Mouse (Mus musculus): Measurements from ENCODE around the gene Bend7. TPM values are rescaled to one million over a fixed set of nuclear protein-coding genes. Genes with fewer than 3 reads are reported as not detected.

Bend7 gene
- polyA plus RNA-seq, 1 experiment from 2014 or later: 11.9 TPM

DNA sequence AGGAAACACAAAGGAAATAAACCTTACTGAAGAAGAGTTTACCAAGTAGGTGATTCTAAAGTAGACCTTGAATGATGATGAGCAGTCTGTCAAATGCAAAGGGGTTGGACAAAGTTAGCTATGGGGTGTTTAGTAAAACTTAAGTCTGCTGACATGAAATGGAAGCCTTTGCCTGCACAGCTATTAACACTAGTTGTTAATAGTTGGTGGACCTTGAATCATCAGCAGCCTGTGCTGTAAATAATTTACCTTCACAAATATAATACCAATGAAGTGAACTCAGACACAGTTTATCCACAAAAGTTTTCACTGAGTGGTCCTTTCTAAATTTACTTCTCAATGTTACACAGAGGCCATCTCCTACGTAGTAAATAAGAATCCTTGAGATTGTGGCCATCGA, 52.7 kb downstream of the Bend7 start:
- Histone ChIP-seq H3K36me3 (ENCODE audit: control insufficient read depth, insufficient read depth, low read length) (no peaks in the 10 kb centered on the region), H3K9me3 (ENCODE audit: control insufficient read depth, low read length) (no peaks in the 10 kb centered on the region), H3K9ac (ENCODE audit: low read length) (no peak overlapping the region), H3K27ac (ENCODE audit: low read length) (no peak overlapping the region), H3K4me2 (ENCODE audit: low read depth, low read length) (no peak overlapping the region), H3K4me1 (replicated peaks; ENCODE audit: control insufficient read depth, insufficient read depth, low read length) (no peaks in the 10 kb centered on the region), H3K4me3 (ENCODE audit: low read length) (no peak overlapping the region), H3K27me3 (ENCODE audit: control insufficient read depth, insufficient read depth, low read depth, low read length) (no peaks in the 10 kb centered on the region)
- WGBS: 87% methylated on average over 2 of the region's 2 CpGs
- no peak for ATAC-seq (ENCODE audit: low read depth)

DNA sequence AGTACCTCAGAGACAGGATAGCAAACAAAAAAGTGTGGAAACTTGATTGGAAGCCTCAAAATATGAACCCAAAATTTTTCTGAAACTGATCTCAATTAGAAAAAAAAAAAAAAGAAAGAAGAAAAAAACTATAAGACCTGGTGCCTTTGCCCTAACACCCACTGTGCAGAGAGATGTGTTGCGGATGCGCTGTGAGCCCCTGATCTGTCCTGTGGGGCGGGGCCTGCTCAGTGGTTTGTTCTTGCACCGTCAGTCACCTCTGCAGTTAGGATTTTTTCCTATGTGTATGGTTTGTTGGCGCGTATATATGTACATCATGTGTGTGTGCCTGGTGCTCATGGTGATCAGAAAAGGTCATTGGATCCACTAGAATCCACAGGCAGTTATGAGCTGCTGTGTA, 56.3 kb downstream of the Bend7 start:
- no peak overlapping the region for H3K9ac ChIP-seq (ENCODE audit: low read length)
- no peaks in the 10 kb centered on the region for H3K27me3 ChIP-seq (ENCODE audit: control insufficient read depth, insufficient read depth, low read depth, low read length)
- H3K27ac ChIP-seq (ENCODE audit: low read length): no peak overlapping the region
- H3K9me3 ChIP-seq (ENCODE audit: control insufficient read depth, low read length): no peaks in the 10 kb centered on the region
- WGBS: 96% methylated on average over 6 of the region's 6 CpGs
- H3K4me3 ChIP-seq (ENCODE audit: low read length): no peak overlapping the region
- no peaks in the 10 kb centered on the region for H3K36me3 ChIP-seq (ENCODE audit: control insufficient read depth, insufficient read depth, low read length)
- H3K4me1 ChIP-seq (replicated peaks; ENCODE audit: control insufficient read depth, insufficient read depth, low read length): no peaks in the 10 kb centered on the region
- no peak overlapping the region for H3K4me2 ChIP-seq (ENCODE audit: low read depth, low read length)
- no peak for ATAC-seq (ENCODE audit: low read depth)

DNA sequence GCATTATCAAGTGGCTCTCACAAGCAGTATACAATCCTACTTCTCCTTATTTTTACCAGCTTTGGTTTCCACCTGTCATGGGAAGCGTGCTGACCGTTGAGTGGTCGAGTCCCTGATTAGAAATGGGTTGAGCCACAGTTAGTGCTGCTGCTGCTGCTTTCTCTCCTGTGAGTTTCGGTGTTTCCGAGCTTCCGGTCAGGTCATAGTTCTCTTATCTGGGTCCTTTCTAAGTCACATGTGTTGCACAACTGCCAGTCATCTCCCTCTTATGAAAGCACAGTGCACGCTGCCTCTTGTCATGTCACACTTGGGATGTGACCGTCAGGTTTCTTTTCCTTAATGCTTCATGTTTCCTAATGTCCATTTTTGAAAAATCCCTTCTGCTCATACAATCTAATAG, 59.7 kb downstream of the Bend7 start:
- Histone ChIP-seq H3K9me3 (ENCODE audit: control insufficient read depth, low read length) (no peaks in the 10 kb centered on the region), H3K9ac (ENCODE audit: low read length) (no peak overlapping the region), H3K27me3 (ENCODE audit: control insufficient read depth, insufficient read depth, low read depth, low read length) (no peaks in the 10 kb centered on the region), H3K36me3 (ENCODE audit: control insufficient read depth, insufficient read depth, low read length) (no peaks in the 10 kb centered on the region), H3K27ac (ENCODE audit: low read length) (no peak overlapping the region), H3K4me2 (ENCODE audit: low read depth, low read length) (no peak overlapping the region), H3K4me1 (replicated peaks; ENCODE audit: control insufficient read depth, insufficient read depth, low read length) (no peaks in the 10 kb centered on the region), H3K4me3 (ENCODE audit: low read length) (no peak overlapping the region)
- no peak for ATAC-seq (ENCODE audit: low read depth)
- 70% methylated on average over 8 of the region's 8 CpGs for WGBS

DNA sequence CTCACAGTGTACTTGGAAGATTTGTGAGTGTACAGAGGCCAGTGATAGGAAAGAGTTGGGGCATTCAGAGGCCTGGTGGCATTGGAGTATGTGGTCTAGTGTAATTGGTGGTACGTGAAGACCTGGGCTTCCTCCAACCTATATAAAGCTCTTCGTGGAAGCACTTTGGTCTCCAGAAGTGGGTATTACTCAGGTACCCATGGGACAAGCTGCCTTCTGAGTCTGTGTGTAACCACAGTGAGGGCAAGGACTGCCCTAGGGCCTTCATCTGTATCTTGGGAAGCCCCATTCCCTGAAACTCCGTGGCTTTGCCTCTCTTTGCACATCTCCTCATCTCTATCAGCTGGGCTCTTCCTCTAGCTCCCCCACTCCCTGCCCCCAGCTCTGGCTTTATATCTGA, 64.0 kb downstream of the Bend7 start:
- 77% methylated on average over 3 of the region's 3 CpGs for WGBS
- no peak overlapping the region for H3K4me2 ChIP-seq (ENCODE audit: low read depth, low read length)
- no peak overlapping the region for H3K4me3 ChIP-seq (ENCODE audit: low read length)
- H3K4me1 ChIP-seq (replicated peaks; ENCODE audit: control insufficient read depth, insufficient read depth, low read length): no peaks in the 10 kb centered on the region
- H3K9me3 ChIP-seq (ENCODE audit: control insufficient read depth, low read length): no peaks in the 10 kb centered on the region
- H3K27me3 ChIP-seq (ENCODE audit: control insufficient read depth, insufficient read depth, low read depth, low read length): no peaks in the 10 kb centered on the region
- no peak overlapping the region for H3K9ac ChIP-seq (ENCODE audit: low read length)
- no peak for ATAC-seq (ENCODE audit: low read depth)
- no peaks in the 10 kb centered on the region for H3K36me3 ChIP-seq (ENCODE audit: control insufficient read depth, insufficient read depth, low read length)
- H3K27ac ChIP-seq (ENCODE audit: low read length): no peak overlapping the region

DNA sequence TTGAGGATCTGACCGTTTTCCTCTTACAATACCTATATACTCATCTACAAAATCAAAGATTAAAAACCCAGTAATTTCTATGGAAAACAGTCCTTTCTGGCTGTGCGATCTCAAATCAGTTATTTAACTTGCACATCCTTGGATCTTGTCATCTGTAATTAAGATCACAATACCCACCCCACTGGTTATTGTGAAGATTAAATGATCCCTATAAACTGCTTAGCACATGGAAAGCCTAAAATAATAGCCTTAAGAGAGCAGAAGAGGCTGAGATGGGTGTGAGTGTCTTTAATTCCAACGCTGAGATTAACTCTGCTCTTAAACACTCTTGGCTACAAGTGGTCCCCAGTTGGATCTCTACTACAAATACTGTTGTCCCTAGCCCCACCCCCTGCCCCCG, 64.8 kb downstream of the Bend7 start:
- no peaks in the 10 kb centered on the region for H3K9me3 ChIP-seq (ENCODE audit: control insufficient read depth, low read length)
- no peak overlapping the region for H3K4me2 ChIP-seq (ENCODE audit: low read depth, low read length)
- no peaks in the 10 kb centered on the region for H3K27me3 ChIP-seq (ENCODE audit: control insufficient read depth, insufficient read depth, low read depth, low read length)
- no peaks in the 10 kb centered on the region for H3K4me1 ChIP-seq (replicated peaks; ENCODE audit: control insufficient read depth, insufficient read depth, low read length)
- H3K9ac ChIP-seq (ENCODE audit: low read length): no peak overlapping the region
- H3K27ac ChIP-seq (ENCODE audit: low read length): no peak overlapping the region
- H3K4me3 ChIP-seq (ENCODE audit: low read length): no peak overlapping the region
- WGBS: 62% methylated on average over 4 of the region's 4 CpGs
- ATAC-seq (ENCODE audit: low read depth): no peak
- no peaks in the 10 kb centered on the region for H3K36me3 ChIP-seq (ENCODE audit: control insufficient read depth, insufficient read depth, low read length)

DNA sequence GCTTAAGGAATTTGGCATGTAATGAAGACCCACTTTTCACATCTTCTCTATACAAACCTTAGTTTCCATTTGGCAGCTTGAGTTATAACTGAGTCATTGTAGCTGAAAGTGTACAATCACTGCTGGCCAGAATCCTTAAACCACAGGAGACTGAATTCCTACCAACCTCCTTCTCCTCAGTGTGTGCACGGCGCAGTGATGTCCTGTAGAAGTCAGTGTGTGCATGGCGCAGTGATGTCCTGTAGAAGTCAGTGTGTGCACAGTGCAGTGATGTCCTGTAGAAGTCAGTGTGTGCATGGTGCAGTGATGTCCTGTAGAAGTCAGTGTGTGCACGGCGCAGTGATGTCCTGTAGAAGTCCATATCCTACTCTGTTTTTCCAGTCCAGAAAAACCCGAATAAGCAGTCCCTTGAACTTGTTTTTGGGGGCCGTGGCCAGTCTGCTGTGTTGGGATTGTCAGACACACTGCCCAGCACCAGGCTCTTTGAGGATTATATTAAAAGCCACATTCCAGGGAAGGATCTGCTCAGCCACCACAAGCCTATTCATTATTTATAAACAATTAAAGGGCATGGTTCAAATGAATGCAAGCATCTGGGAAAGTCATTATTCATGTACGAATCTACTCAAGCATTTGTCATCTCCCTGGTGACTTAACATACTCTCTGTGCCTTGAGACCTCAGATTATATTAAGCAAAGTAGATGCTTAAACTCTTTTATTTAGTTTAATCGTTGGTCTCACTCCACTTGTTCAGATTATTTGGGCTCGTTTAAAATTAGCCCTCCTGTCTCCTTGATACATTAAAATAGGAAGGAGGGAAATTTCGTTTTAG, 65.4 kb downstream of the Bend7 start:
- H3K9ac ChIP-seq (ENCODE audit: low read length): no peak overlapping the region
- no peaks in the 10 kb centered on the region for H3K4me1 ChIP-seq (replicated peaks; ENCODE audit: control insufficient read depth, insufficient read depth, low read length)
- no peaks in the 10 kb centered on the region for H3K27me3 ChIP-seq (ENCODE audit: control insufficient read depth, insufficient read depth, low read depth, low read length)
- no peak overlapping the region for H3K4me2 ChIP-seq (ENCODE audit: low read depth, low read length)
- no peak overlapping the region for H3K27ac ChIP-seq (ENCODE audit: low read length)
- WGBS: 74% methylated on average over 11 of the region's 11 CpGs
- no peak for ATAC-seq (ENCODE audit: low read depth)
- H3K4me3 ChIP-seq (ENCODE audit: low read length): no peak overlapping the region
- H3K36me3 ChIP-seq (ENCODE audit: control insufficient read depth, insufficient read depth, low read length): no peaks in the 10 kb centered on the region
- H3K9me3 ChIP-seq (ENCODE audit: control insufficient read depth, low read length): no peaks in the 10 kb centered on the region

DNA sequence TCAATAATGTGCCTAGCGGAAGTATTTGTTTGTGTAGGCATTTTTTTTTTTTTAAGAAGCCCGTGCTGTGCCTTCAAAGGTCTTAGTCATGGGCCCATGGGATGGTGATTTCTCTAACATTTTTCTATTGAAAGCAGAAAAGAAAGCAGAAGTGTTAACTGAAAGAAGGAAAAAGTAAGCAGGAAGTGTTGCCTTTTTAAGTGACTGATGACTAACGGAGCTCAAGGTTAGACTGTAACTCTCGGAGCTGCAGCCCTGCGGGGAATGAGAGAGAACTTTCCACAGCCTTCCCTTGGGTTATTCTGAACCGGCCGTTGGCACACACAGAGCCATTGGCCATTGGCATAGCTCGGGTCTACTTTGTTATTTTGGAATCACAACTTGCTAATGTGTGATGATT, 66.4 kb downstream of the Bend7 start:
- no peaks in the 10 kb centered on the region for H3K36me3 ChIP-seq (ENCODE audit: control insufficient read depth, insufficient read depth, low read length)
- H3K4me2 ChIP-seq (ENCODE audit: low read depth, low read length): no peak overlapping the region
- no peak overlapping the region for H3K4me3 ChIP-seq (ENCODE audit: low read length)
- no peaks in the 10 kb centered on the region for H3K27me3 ChIP-seq (ENCODE audit: control insufficient read depth, insufficient read depth, low read depth, low read length)
- no peaks in the 10 kb centered on the region for H3K9me3 ChIP-seq (ENCODE audit: control insufficient read depth, low read length)
- H3K4me1 ChIP-seq (replicated peaks; ENCODE audit: control insufficient read depth, insufficient read depth, low read length): no peaks in the 10 kb centered on the region
- H3K27ac ChIP-seq (ENCODE audit: low read length): no peak overlapping the region
- no peak overlapping the region for H3K9ac ChIP-seq (ENCODE audit: low read length)
- no peak for ATAC-seq (ENCODE audit: low read depth)
- whole genome bisulfite sequencing: 53% methylated on average over 8 of the region's 8 CpGs

DNA sequence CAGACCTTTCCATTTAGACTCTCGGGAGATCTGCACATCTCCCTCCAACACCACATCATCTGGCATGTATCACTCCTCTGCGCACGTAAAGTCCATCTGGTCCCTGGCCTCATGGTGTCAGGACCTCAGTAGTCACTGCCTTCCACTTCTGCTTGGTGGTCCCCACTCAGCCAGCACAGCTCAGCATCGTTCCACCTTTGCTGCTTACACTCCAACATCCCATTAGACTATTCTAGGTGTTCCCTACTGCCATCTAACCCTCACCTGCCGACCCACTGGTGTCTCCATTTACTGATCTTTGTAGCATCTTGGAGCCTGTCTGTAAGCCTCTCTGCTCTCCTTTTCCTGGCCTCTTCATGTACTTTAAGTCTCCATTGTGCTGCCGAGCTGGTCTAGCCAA, 67.4 kb downstream of the Bend7 start:
- H3K4me1 ChIP-seq (replicated peaks; ENCODE audit: control insufficient read depth, insufficient read depth, low read length): no peaks in the 10 kb centered on the region
- no peak overlapping the region for H3K27ac ChIP-seq (ENCODE audit: low read length)
- H3K27me3 ChIP-seq (ENCODE audit: control insufficient read depth, insufficient read depth, low read depth, low read length): no peaks in the 10 kb centered on the region
- WGBS: 88% methylated on average over 6 of the region's 6 CpGs
- H3K4me2 ChIP-seq (ENCODE audit: low read depth, low read length): no peak overlapping the region
- no peaks in the 10 kb centered on the region for H3K9me3 ChIP-seq (ENCODE audit: control insufficient read depth, low read length)
- H3K36me3 ChIP-seq (ENCODE audit: control insufficient read depth, insufficient read depth, low read length): no peaks in the 10 kb centered on the region
- H3K4me3 ChIP-seq (ENCODE audit: low read length): no peak overlapping the region
- ATAC-seq (ENCODE audit: low read depth): no peak
- no peak overlapping the region for H3K9ac ChIP-seq (ENCODE audit: low read length)

DNA sequence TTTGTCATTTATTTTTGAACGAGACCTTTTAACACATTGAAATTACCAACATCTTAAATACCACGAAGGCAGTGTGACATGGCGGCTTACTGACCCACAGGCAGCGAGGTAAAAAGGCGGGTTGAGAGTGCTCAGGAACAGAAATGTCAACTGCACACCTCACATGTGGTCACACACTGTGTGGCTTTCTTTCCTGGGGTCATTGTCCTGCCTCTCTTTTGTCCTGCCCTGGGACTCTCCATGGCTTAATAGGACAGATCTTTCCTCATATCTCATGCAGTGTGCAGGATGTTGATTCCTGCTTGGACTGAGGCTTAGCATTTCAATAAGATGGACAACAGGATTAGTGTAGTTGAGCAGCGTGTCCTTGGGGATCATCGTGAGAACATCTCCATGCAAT, 69.6 kb downstream of the Bend7 start:
- Histone ChIP-seq H3K27me3 (ENCODE audit: control insufficient read depth, insufficient read depth, low read depth, low read length) (no peaks in the 10 kb centered on the region), H3K4me2 (ENCODE audit: low read depth, low read length) (no peak overlapping the region), H3K9me3 (ENCODE audit: control insufficient read depth, low read length) (no peaks in the 10 kb centered on the region), H3K27ac (ENCODE audit: low read length) (no peak overlapping the region), H3K4me3 (ENCODE audit: low read length) (no peak overlapping the region), H3K4me1 (replicated peaks; ENCODE audit: control insufficient read depth, insufficient read depth, low read length) (no peaks in the 10 kb centered on the region), H3K36me3 (ENCODE audit: control insufficient read depth, insufficient read depth, low read length) (no peaks in the 10 kb centered on the region), H3K9ac (ENCODE audit: low read length) (no peak overlapping the region)
- ATAC-seq (ENCODE audit: low read depth): no peak
- WGBS: 77% methylated on average over 7 of the region's 7 CpGs

DNA sequence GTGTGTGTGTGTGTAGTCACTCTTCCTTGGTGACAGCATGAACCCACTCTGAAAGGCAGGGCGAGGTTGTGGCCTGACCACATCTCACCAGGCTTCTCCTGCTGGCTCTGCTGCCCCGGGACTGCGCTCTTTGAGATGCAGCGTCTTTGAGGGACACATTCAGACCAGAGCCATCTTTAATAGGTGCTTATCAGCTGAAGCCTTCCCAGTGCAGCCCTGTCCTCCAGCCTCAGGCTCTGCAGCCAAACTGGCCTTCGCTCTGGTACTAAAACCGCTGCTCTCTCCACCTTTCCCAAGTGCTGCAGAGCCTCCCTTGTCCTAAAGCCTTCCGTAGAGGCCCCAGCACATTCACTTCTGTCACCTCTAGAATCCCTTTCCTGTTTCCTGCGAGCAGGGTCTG, 74.0 kb downstream of the Bend7 start:
- no peaks in the 10 kb centered on the region for H3K27me3 ChIP-seq (ENCODE audit: control insufficient read depth, insufficient read depth, low read depth, low read length)
- no peak for ATAC-seq (ENCODE audit: low read depth)
- H3K4me3 ChIP-seq (ENCODE audit: low read length): no peak overlapping the region
- H3K27ac ChIP-seq (ENCODE audit: low read length): no peak overlapping the region
- no peak overlapping the region for H3K4me2 ChIP-seq (ENCODE audit: low read depth, low read length)
- H3K4me1 ChIP-seq (replicated peaks; ENCODE audit: control insufficient read depth, insufficient read depth, low read length): no peaks in the 10 kb centered on the region
- no peak overlapping the region for H3K9ac ChIP-seq (ENCODE audit: low read length)
- H3K36me3 ChIP-seq (ENCODE audit: control insufficient read depth, insufficient read depth, low read length): no peaks in the 10 kb centered on the region; the same call in 1 of the 2 replicates
- no peaks in the 10 kb centered on the region for H3K9me3 ChIP-seq (ENCODE audit: control insufficient read depth, low read length)
- 78% methylated on average over 8 of the region's 8 CpGs for WGBS

Data from lung, embryonic 16.5 days (tissue).